Comparison of ENCODE assay signal across 10 mouse cellular contexts in the genomic region with DNA sequence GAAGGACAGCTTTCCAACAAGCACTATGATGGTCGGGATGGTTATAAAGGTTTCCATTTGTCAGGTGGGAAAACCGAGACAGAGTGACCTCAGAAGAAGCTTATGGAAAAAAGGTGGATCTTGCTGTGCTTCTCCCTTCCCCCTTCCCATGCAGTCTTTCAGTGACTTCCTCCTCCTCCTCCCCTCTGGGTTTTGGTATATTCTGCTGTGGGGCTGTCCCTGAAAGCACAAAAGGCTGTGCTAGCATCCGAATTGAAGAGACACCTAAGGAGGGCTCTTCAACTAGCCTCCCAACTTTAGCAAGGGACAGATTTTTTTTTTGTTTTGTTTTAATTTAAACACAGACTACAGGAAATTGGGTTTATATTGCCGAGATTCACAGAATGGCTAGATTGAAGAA. TPM values are rescaled to one million over a fixed set of nuclear protein-coding genes. Genes with fewer than 3 reads are reported as not detected.
DNase-seq lines count a peak whose midpoint lies in the region; ATAC-seq and TF ChIP-seq lines count a peak whose summit lies in the region.
"Had no signal": no experiment of that assay in that cellular context is flagged by ENCODE, and none has a peak within 500 bp of the region (broad histone marks: within the 10 kb centered on the region; RNA-seq: fewer than 3 reads in every experiment).

No protein-coding gene starts in this region.

- no peak for TF ChIP-seq CTCF in kidney, postnatal 0 days (IDR thresholded peaks at IDR 0.05; ENCODE audit: low read depth)

- no peak overlapping the region for H3K27ac ChIP-seq in kidney, postnatal 0 days
- H3K27ac ChIP-seq in embryonic facial prominence, embryonic 10.5 days (replicated peaks) = no peak overlapping the region
- H3K27ac ChIP-seq in neural tube, embryonic 14.5 days (ENCODE audit: low read depth, low read length) = no peak overlapping the region

- DNase-seq in kidney, postnatal 0 days (ENCODE audit: low spot score) = no peak
- no peak for DNase-seq in kidney, adult 11 months
- DNase-seq in embryonic facial prominence, embryonic 10.5 days (ENCODE audit: low spot score) = no peak
- DNase-seq in induced T-regulatory cell, adult 2 months (ENCODE audit: low read depth) = peak; percentile 51
- no peak for DNase-seq in adrenal gland, postnatal 4 days (ENCODE audit: low spot score in 2 of 2)
- no peak for DNase-seq in adrenal gland, adult 18-20 months (ENCODE audit: low spot score in 2 of 2)
- no peak for DNase-seq in layer of hippocampus, adult 8-10 months (ENCODE audit: low spot score in 2 of 2)
- DNase-seq: lung, postnatal 10 days had no signal

- no peak overlapping the region for H3K9ac ChIP-seq in kidney, postnatal 0 days (ENCODE audit: low read depth, low read length)
- H3K9ac ChIP-seq in neural tube, embryonic 14.5 days (replicated peaks; ENCODE audit: low read depth, low read length) = no peak overlapping the region; the same call in 1 of the 2 replicates

- peak overlapping the region; percentile 79 for H3K4me2 ChIP-seq in kidney, postnatal 0 days (ENCODE audit: low read length)
- H3K4me2 ChIP-seq in neural tube, embryonic 14.5 days (ENCODE audit: low read depth, low read length) = peak overlapping the region; percentile 82

- peaks cover 17% of the 10 kb centered on the region; the same call in 1 of the 2 replicates for H3K27me3 ChIP-seq in kidney, postnatal 0 days (ENCODE audit: insufficient read depth, low read length)
- H3K27me3 ChIP-seq in embryonic facial prominence, embryonic 10.5 days (replicated peaks; ENCODE audit: low read depth, poor library complexity, severe bottlenecking) = peaks cover 49% of the 10 kb centered on the region
- H3K27me3 ChIP-seq in neural tube, embryonic 14.5 days (ENCODE audit: control insufficient read depth, insufficient read depth, low read length) = peaks cover 8% of the 10 kb centered on the region; the same call in 1 of the 2 replicates

- H3K9me3 ChIP-seq in kidney, postnatal 0 days (replicated peaks; ENCODE audit: low read length) = no peaks in the 10 kb centered on the region; the same call in 1 of the 2 replicates
- no peaks in the 10 kb centered on the region for H3K9me3 ChIP-seq in embryonic facial prominence, embryonic 10.5 days
- no peaks in the 10 kb centered on the region for H3K9me3 ChIP-seq in neural tube, embryonic 14.5 days (ENCODE audit: control insufficient read depth, low read length)

- no peak for ATAC-seq in kidney, postnatal 0 days (replicated peaks; ENCODE audit: low FRiP score, low read depth)
- no peak for ATAC-seq in neural tube, embryonic 14.5 days (ENCODE audit: low read depth)

- no peaks in the 10 kb centered on the region for H3K36me3 ChIP-seq in kidney, postnatal 0 days (ENCODE audit: insufficient read depth, low read length)
- no peaks in the 10 kb centered on the region for H3K36me3 ChIP-seq in embryonic facial prominence, embryonic 10.5 days (replicated peaks)
- H3K36me3 ChIP-seq in neural tube, embryonic 14.5 days (ENCODE audit: control insufficient read depth, insufficient read depth, low read length) = no peaks in the 10 kb centered on the region

- 12% methylated on average over 4 of the region's 4 CpGs for WGBS in kidney, postnatal 0 days
- 6% methylated on average over 4 of the region's 4 CpGs for WGBS in embryonic facial prominence, embryonic 10.5 days
- 7% methylated on average over 4 of the region's 4 CpGs for WGBS in neural tube, embryonic 14.5 days

- peaks cover 7% of the 10 kb centered on the region; the same call in 1 of the 2 replicates for H3K4me1 ChIP-seq in kidney, postnatal 0 days (replicated peaks; ENCODE audit: insufficient read depth, low read length)
- H3K4me1 ChIP-seq in embryonic facial prominence, embryonic 10.5 days = peaks cover 66% of the 10 kb centered on the region
- H3K4me1 ChIP-seq in neural tube, embryonic 14.5 days (ENCODE audit: control insufficient read depth, insufficient read depth, low read length) = peaks cover 11% of the 10 kb centered on the region; the same call in 1 of the 2 replicates

- H3K4me3 ChIP-seq in kidney, postnatal 0 days (replicated peaks; ENCODE audit: low read depth, low read length) = no peak overlapping the region
- peak overlapping the region; percentile 79 for H3K4me3 ChIP-seq in embryonic facial prominence, embryonic 10.5 days
- peak overlapping the region; percentile 69 for H3K4me3 ChIP-seq in neural tube, embryonic 14.5 days (ENCODE audit: low read depth, low read length)
- H3K4me3 ChIP-seq: erythroblast, embryonic 14.5 days had no signal

RNA-seq across cellular contexts. Expression of gene Igsf9b, which starts 1.7 kb away (rescaled TPM):
- polyA plus RNA-seq in kidney, postnatal 0 days (2015; fragmentation: Nextera tagmentation; extraction: Ambion mirVana) = 1.0 and 1.4 TPM in 2 replicates
- 4.2 and 4.8 TPM in 2 replicates for polyA plus RNA-seq in embryonic facial prominence, embryonic 10.5 days (2016; fragmentation: Nextera tagmentation; extraction: Ambion mirVana)
- 15.3 and 19.1 TPM in 2 replicates for polyA plus RNA-seq in neural tube, embryonic 14.5 days (2014; fragmentation: Nextera tagmentation; extraction: Ambion mirVana)
- total RNA-seq in adrenal gland, postnatal 4 days (2021) = 1 to 10 TPM; 6.7 to 8.2 TPM
- total RNA-seq in adrenal gland, adult 18-20 months (2021) = 1 to 10 TPM; 3.1 to 4.2 TPM
- total RNA-seq in layer of hippocampus, adult 8-10 months (2022) = 10 to 100 TPM; 23.7 to 33.5 (median 27.2) TPM
- polyA plus RNA-seq: erythroblast, embryonic 14.5 days had no signal
